Mouse (Mus musculus): Measurements from ENCODE around the gene BC030499. TPM values are rescaled to one million over a fixed set of nuclear protein-coding genes. Genes with fewer than 3 reads are reported as not detected.

Gene BC030499
- polyA plus RNA-seq, 1 experiment from 2014 or later = 0.32 TPM

Other genes with a start within 250 kb of the BC030499 start
- 33.4 and 33.5 TPM in 2 replicates for gene Eral1, start 210.5 kb upstream of the BC030499 start, polyA plus RNA-seq (2014; fragmentation: Nextera tagmentation; extraction: Ambion mirVana)
- gene Fam222b, start 196.2 kb upstream of the BC030499 start, polyA plus RNA-seq (2014; fragmentation: Nextera tagmentation; extraction: Ambion mirVana) = 15.2 and 16.4 TPM in 2 replicates
- gene Traf4, start 125.3 kb upstream of the BC030499 start, polyA plus RNA-seq (2014; fragmentation: Nextera tagmentation; extraction: Ambion mirVana) = 53.5 and 54.7 TPM in 2 replicates
- 16.0 and 17.4 TPM in 2 replicates for gene Nek8, start 114.2 kb upstream of the BC030499 start, polyA plus RNA-seq (2014; fragmentation: Nextera tagmentation; extraction: Ambion mirVana)
- gene Tlcd1, start 114.1 kb upstream of the BC030499 start, polyA plus RNA-seq (2014; fragmentation: Nextera tagmentation; extraction: Ambion mirVana) = 27.1 and 28.0 TPM in 2 replicates
- 1,708 and 1,741 TPM in 2 replicates for gene Rpl23a, start 107.3 kb upstream of the BC030499 start, polyA plus RNA-seq (2014; fragmentation: Nextera tagmentation; extraction: Ambion mirVana)
- 156 and 171 TPM in 2 replicates for gene Rab34, start 102.4 kb upstream of the BC030499 start, polyA plus RNA-seq (2014; fragmentation: Nextera tagmentation; extraction: Ambion mirVana)
- 2.7 and 3.3 TPM in 2 replicates for gene Proca1, start 97.4 kb upstream of the BC030499 start, polyA plus RNA-seq (2014; fragmentation: Nextera tagmentation; extraction: Ambion mirVana)
- gene Sdf2, start 45.1 kb upstream of the BC030499 start, polyA plus RNA-seq (2014; fragmentation: Nextera tagmentation; extraction: Ambion mirVana) = 101 and 102 TPM in 2 replicates
- 25.3 and 26.2 TPM in 2 replicates for gene Supt6, start 44.9 kb upstream of the BC030499 start, polyA plus RNA-seq (2014; fragmentation: Nextera tagmentation; extraction: Ambion mirVana)
- gene 2610507B11Rik, start 29.1 kb upstream of the BC030499 start, polyA plus RNA-seq (2014; fragmentation: Nextera tagmentation; extraction: Ambion mirVana) = 98.3 and 98.7 TPM in 2 replicates
- 40.5 and 44.6 TPM in 2 replicates for gene Spag5, start 10.7 kb downstream of the BC030499 start, polyA plus RNA-seq (2014; fragmentation: Nextera tagmentation; extraction: Ambion mirVana)
- gene Aldoc, start 32.1 kb downstream of the BC030499 start, polyA plus RNA-seq (2014; fragmentation: Nextera tagmentation; extraction: Ambion mirVana) = 18.8 and 21.2 TPM in 2 replicates
- 67.7 and 69.8 TPM in 2 replicates for gene Pigs, start 37.6 kb downstream of the BC030499 start, polyA plus RNA-seq (2014; fragmentation: Nextera tagmentation; extraction: Ambion mirVana)
- 45.9 and 47.5 TPM in 2 replicates for gene Unc119, start 52.6 kb downstream of the BC030499 start, polyA plus RNA-seq (2014; fragmentation: Nextera tagmentation; extraction: Ambion mirVana)
- 0.45 and 0.64 TPM in 2 replicates for gene Foxn1, start 95.7 kb downstream of the BC030499 start, polyA plus RNA-seq (2014; fragmentation: Nextera tagmentation; extraction: Ambion mirVana)
- gene Slc13a2, start 131.4 kb downstream of the BC030499 start, polyA plus RNA-seq (2014; fragmentation: Nextera tagmentation; extraction: Ambion mirVana) = 0.10 TPM in 2 replicates
- 12.9 and 14.3 TPM in 2 replicates for gene Slc46a1, start 174.9 kb downstream of the BC030499 start, polyA plus RNA-seq (2014; fragmentation: Nextera tagmentation; extraction: Ambion mirVana)
- 2.1 and 3.6 TPM in 2 replicates for gene Sarm1, start 206.9 kb downstream of the BC030499 start, polyA plus RNA-seq (2014; fragmentation: Nextera tagmentation; extraction: Ambion mirVana)
- 0.81 and 5.4 TPM in 2 replicates for gene Vtn, start 208.2 kb downstream of the BC030499 start, polyA plus RNA-seq (2014; fragmentation: Nextera tagmentation; extraction: Ambion mirVana)
- gene Sebox, start 212.6 kb downstream of the BC030499 start, polyA plus RNA-seq (2014; fragmentation: Nextera tagmentation; extraction: Ambion mirVana) = not detected in 2 replicates
- 52.1 and 52.9 TPM in 2 replicates for gene Tmem199, start 221.3 kb downstream of the BC030499 start, polyA plus RNA-seq (2014; fragmentation: Nextera tagmentation; extraction: Ambion mirVana)
- gene Poldip2, start 221.4 kb downstream of the BC030499 start, polyA plus RNA-seq (2014; fragmentation: Nextera tagmentation; extraction: Ambion mirVana) = 131 and 135 TPM in 2 replicates
- gene Tnfaip1, start 245.5 kb downstream of the BC030499 start, polyA plus RNA-seq (2014; fragmentation: Nextera tagmentation; extraction: Ambion mirVana) = 81.2 and 82.9 TPM in 2 replicates
- gene Ift20, start 245.5 kb downstream of the BC030499 start, polyA plus RNA-seq (2014; fragmentation: Nextera tagmentation; extraction: Ambion mirVana) = 126 and 142 TPM in 2 replicates

Measured in stomach, embryonic 14.5 days (tissue).